Mouse (Mus musculus) duodenum, adult 2 months (tissue): ENCODE results near the gene Usp12. TPM values are rescaled to one million over a fixed set of nuclear protein-coding genes. Genes with fewer than 3 reads are reported as not detected.

Experiments used
- polyA plus RNA-seq: library from polyadenylated mRNA; depleted of rRNA; stranded (reverse); fragments of >200 nt; gene quantifications from 2 replicates; pipeline ENCODE4 v1.2.3, GENCODE M21; 2012; ENCODE audit warnings: low replicate concordance; rRNA removed

The Usp12 gene
- 6.5 and 7.5 TPM in 2 replicates for polyA plus RNA-seq

GRCm38 (mm10) chr5:146794853-146795252, at the start of gene Usp12:
Gene Usp12 (minus strand): TSS chr5:146795006.

GRCm38 (mm10) chr5:146832769-146833448, 38.1 kb upstream of the Usp12 start, which contains the start of gene Rpl21:
Gene Rpl21 (plus strand): TSS chr5:146832890.

Other genes with a start within 250 kb of the Usp12 start
- not detected in 2 replicates for gene Gm3415, start 238.9 kb downstream of the Usp12 start, polyA plus RNA-seq
- 0.08 TPM in 1 of 2 replicates, not detected in the other for gene Gpr12, start 209.8 kb downstream of the Usp12 start, polyA plus RNA-seq
- 6.6 and 7.1 TPM in 2 replicates for gene Rpl21, start 37.9 kb upstream of the Usp12 start, polyA plus RNA-seq
- 4.2 and 6.9 TPM in 2 replicates for gene Rasl11a, start 50.1 kb upstream of the Usp12 start, polyA plus RNA-seq
- 37.9 and 54.5 TPM in 2 replicates for gene Gtf3a, start 153.7 kb upstream of the Usp12 start, polyA plus RNA-seq
- gene Mtif3, start 168.8 kb upstream of the Usp12 start, polyA plus RNA-seq: 9.6 and 12.9 TPM in 2 replicates